Mouse (Mus musculus) stomach, postnatal 0 days (tissue): ENCODE results near the gene Tma7.

Source experiments
- CTCF ChIP-seq: IDR thresholded peaks from 2 replicates; pipeline ENCODE4 v1.5.1; 2016; ENCODE audit warnings: antibody characterized with exemption, low read depth, mild to moderate bottlenecking, moderate library complexity
- EP300 ChIP-seq: optimal IDR thresholded peaks from 2 replicates; pipeline ENCODE3; 2016; ENCODE audit warnings: antibody characterized with exemption

GRCm38 (mm10) chr9:109127076-109127475 lies 44.7 kb upstream of the Tma7 start:
- TF ChIP-seq EP300 (no peak), CTCF (no peak)
